13 mouse cellular contexts compared by ENCODE assay signal in genomic region chr1:91248242-91248641, GRCm38 (mm10). TPM values are rescaled to one million over a fixed set of nuclear protein-coding genes. Genes with fewer than 3 reads are reported as not detected.
A peak's percentile ranks its signal among the peaks of the same experiment; 100 is the strongest.
DNase-seq lines count a peak whose midpoint lies in the region; ATAC-seq and TF ChIP-seq lines count a peak whose summit lies in the region.
"Had no signal": no experiment of that assay in that cellular context is flagged by ENCODE, and none has a peak within 500 bp of the region (broad histone marks: within the 10 kb centered on the region; RNA-seq: fewer than 3 reads in every experiment).

No protein-coding gene starts in this region.

- ATAC-seq in lung, embryonic 14.5 days (ENCODE audit: insufficient read depth): no peak
- ATAC-seq in erythroid progenitor cell, adult 5-6 weeks (replicated peaks; ENCODE audit: low FRiP score, poor library complexity, severe bottlenecking): peak; percentile 56
- ATAC-seq: hindbrain, postnatal 0 days had no signal

- no peaks in the 10 kb centered on the region for H3K27me3 ChIP-seq in lung, embryonic 14.5 days (ENCODE audit: insufficient read depth, low read length)
- no peaks in the 10 kb centered on the region for H3K27me3 ChIP-seq in myocyte (ENCODE audit: control insufficient read depth, insufficient read depth, insufficient read length)

- H3K4me1 ChIP-seq in lung, embryonic 14.5 days (ENCODE audit: insufficient read depth): 0 out of 2 replicates have a peak, but pooled peaks cover 9% of the 10 kb centered on the region
- peaks cover 12% of the 10 kb centered on the region for H3K4me1 ChIP-seq in lung, adult 2 months (ENCODE audit: control insufficient read depth, insufficient read depth, low read length)

- no peak overlapping the region for H3K4me3 ChIP-seq in lung, embryonic 14.5 days (ENCODE audit: low read depth, low read length)
- H3K4me3 ChIP-seq in lung, adult 2 months (replicated peaks; ENCODE audit: extremely low read depth, low read depth, low read length): no peak overlapping the region
- H3K4me3 ChIP-seq in myocyte: peak overlapping the region; percentile 68

- no peaks in the 10 kb centered on the region for H3K9me3 ChIP-seq in lung, embryonic 14.5 days (ENCODE audit: low read depth, low read length)

- no peak for TF ChIP-seq CTCF in lung, embryonic 14.5 days (IDR thresholded peaks at IDR 0.05; ENCODE audit: low read depth)
- no peak for TF ChIP-seq CTCF in lung, adult 2 months (IDR thresholded peaks at IDR 0.05; ENCODE audit: insufficient read depth, low read length)

- DNase-seq in lung, embryonic 14.5 days: no peak
- DNase-seq in lung, adult 2 months: no peak
- DNase-seq in NIH3T3 (ENCODE audit: low read depth): peak; percentile 78
- DNase-seq in frontal cortex, postnatal 25 days (ENCODE audit: low spot score in 2 of 2): no peak
- no peak for DNase-seq in thymus, postnatal 0 days (ENCODE audit: low spot score)
- DNase-seq: adrenal gland, postnatal 14 days; cerebellum, postnatal 14 days; kidney, postnatal 14 days; thymus, postnatal 14 days had no signal

- no peak overlapping the region for H3K4me2 ChIP-seq in lung, embryonic 14.5 days
- peak overlapping the region; percentile 89 for H3K4me2 ChIP-seq in myocyte (ENCODE audit: low read depth)

- H3K79me2 ChIP-seq in myocyte (ENCODE audit: control insufficient read depth, insufficient read depth): peaks cover 36% of the 10 kb centered on the region

- TF ChIP-seq POLR2A in lung, adult 2 months (IDR thresholded peaks at IDR 0.05; ENCODE audit: borderline replicate concordance, extremely low read depth, low read depth, low read length): no peak
- no peak for TF ChIP-seq POLR2A in myocyte (IDR thresholded peaks at IDR 0.05; ENCODE audit: insufficient read length, low read depth)

- H3ac ChIP-seq in myocyte (ENCODE audit: control insufficient read depth, insufficient read length): no peak overlapping the region

- no peaks in the 10 kb centered on the region for H3K36me3 ChIP-seq in lung, embryonic 14.5 days (ENCODE audit: insufficient read depth)
- no peaks in the 10 kb centered on the region for H3K36me3 ChIP-seq in myocyte (ENCODE audit: control insufficient read depth, insufficient read depth)

- H3K27ac ChIP-seq in lung, embryonic 14.5 days (ENCODE audit: low read depth): 0 out of 2 replicates have a peak overlapping the region, but pooled peaks have one; percentile 25
- H3K27ac ChIP-seq: hindbrain, postnatal 0 days; macrophage had no signal

- H3K9ac ChIP-seq in lung, embryonic 14.5 days: no peak overlapping the region

- 76% methylated on average over 5 of the region's 5 CpGs for WGBS in lung, embryonic 14.5 days
- WGBS in lung, adult 2 months: 70% methylated on average over 5 of the region's 5 CpGs

TF ChIP-seq in myocyte, 11 proteins besides CTCF, POLR2A, EP300 and RAD21:
- TF ChIP-seq SRF (IDR thresholded peaks at IDR 0.05; ENCODE audit: control insufficient read depth, insufficient read length, low read depth) (no peak), USF1 (IDR thresholded peaks at IDR 0.05; ENCODE audit: low read depth) (no peak), E2F4 (IDR thresholded peaks at IDR 0.05; ENCODE audit: insufficient read depth) (no peak), REST (IDR thresholded peaks at IDR 0.05; ENCODE audit: insufficient read depth, insufficient read length) (no peak), POLR2AphosphoS2 (IDR thresholded peaks at IDR 0.05; ENCODE audit: insufficient read length, low read depth) (no peak), TCF12 (IDR thresholded peaks at IDR 0.05; ENCODE audit: insufficient read depth, poor library complexity, severe bottlenecking) (peak; percentile 90), MYOG (IDR thresholded peaks at IDR 0.05; ENCODE audit: control insufficient read depth in 1 of 3, insufficient read depth in 1 of 3, insufficient read length in 2 of 3, low read depth in 2 of 3) (peak in 1 of 3 experiments; percentile 89), MAX (IDR thresholded peaks at IDR 0.05; ENCODE audit: low read depth) (no peak), MYOD1 (IDR thresholded peaks at IDR 0.05; ENCODE audit: control insufficient read depth in 1 of 3, insufficient read length in 2 of 3, low read depth in 2 of 3) (peak; percentile 93 to 94 (median 94)), TCF3 (IDR thresholded peaks at IDR 0.05; ENCODE audit: insufficient read length, low read depth) (peak; percentile 65), CEBPB (IDR thresholded peaks at IDR 0.05; ENCODE audit: insufficient read depth, poor library complexity, severe bottlenecking) (peak; percentile 86)

RNA-seq across cellular contexts. Expression of gene Ube2f, which starts 1.9 kb away (rescaled TPM):
- polyA plus RNA-seq in lung, embryonic 14.5 days (2014; fragmentation: Nextera tagmentation; extraction: Ambion mirVana): 77.9 and 78.0 TPM in 2 replicates
- polyA plus RNA-seq in lung, adult 2 months (2012; rRNA removed): 21.7 and 29.8 TPM in 2 replicates
- total RNA-seq in erythroid progenitor cell, adult 5-6 weeks (2015; ENCODE audit: low replicate concordance): 46.9 and 60.8 TPM in 2 replicates
- 11.9 and 48.8 TPM in 2 replicates for total RNA-seq in erythroid progenitor cell, adult 5-6 weeks (2017; ENCODE audit: low replicate concordance)
- 70.3 TPM for polyA plus RNA-seq in myocyte (2012; fragmentation: generic; extraction: Trizol)
- polyA plus RNA-seq in thymus, postnatal 0 days (2015; fragmentation: Nextera tagmentation; extraction: Ambion mirVana): 87.2 and 88.5 TPM in 2 replicates

RNA-seq across cellular contexts. Expression of gene Scly, which starts 49.9 kb away (rescaled TPM):
- 11.8 and 12.3 TPM in 2 replicates for polyA plus RNA-seq in lung, embryonic 14.5 days (2014; fragmentation: Nextera tagmentation; extraction: Ambion mirVana)
- 23.7 and 26.6 TPM in 2 replicates for polyA plus RNA-seq in lung, adult 2 months (2012; rRNA removed)
- total RNA-seq in erythroid progenitor cell, adult 5-6 weeks (2015; ENCODE audit: low replicate concordance): 27.0 and 42.3 TPM in 2 replicates
- total RNA-seq in erythroid progenitor cell, adult 5-6 weeks (2017; ENCODE audit: low replicate concordance): 39.7 and 51.1 TPM in 2 replicates
- polyA plus RNA-seq in myocyte (2012; fragmentation: generic; extraction: Trizol): 21.9 TPM
- 15.6 and 16.2 TPM in 2 replicates for polyA plus RNA-seq in thymus, postnatal 0 days (2015; fragmentation: Nextera tagmentation; extraction: Ambion mirVana)
